In the genomic region with DNA sequence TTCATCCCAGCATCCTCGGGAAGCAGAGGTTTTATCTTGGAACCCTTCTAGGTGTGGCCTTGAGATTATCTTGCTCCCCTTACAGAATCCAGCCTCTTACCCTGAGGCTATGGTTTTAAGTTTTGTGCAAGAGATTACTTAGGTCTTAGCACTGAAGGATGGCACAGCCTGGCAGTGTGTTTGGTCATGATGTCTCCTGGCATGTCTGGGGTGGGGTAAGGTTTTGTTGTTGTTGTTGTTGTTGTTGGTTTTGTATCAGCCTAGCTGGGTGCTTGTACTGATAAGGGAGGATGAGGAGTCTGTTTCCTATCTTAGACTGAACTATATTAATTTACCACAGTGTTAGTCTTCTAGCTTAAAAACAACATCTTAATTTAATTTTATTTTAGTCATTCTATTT, we compare ENCODE assay signal across 26 mouse cellular contexts.
"Had no signal": no experiment of that assay in that cellular context is flagged by ENCODE, and none has a peak within 500 bp of the region (broad histone marks: within the 10 kb centered on the region; RNA-seq: fewer than 3 reads in every experiment).

No protein-coding gene starts in this region.

- H3K27me3 ChIP-seq: heart, embryonic 13.5 days; heart, embryonic 15.5 days; hindbrain, embryonic 12.5 days; intestine, embryonic 15.5 days; limb, embryonic 12.5 days had no signal

- H3K27ac ChIP-seq: gastrocnemius, adult 2 months; heart, adult 2 months; heart, embryonic 13.5 days; heart, embryonic 15.5 days; hindbrain, embryonic 10.5 days; hindbrain, embryonic 12.5 days; hindbrain, embryonic 14.5 days; intestine, embryonic 15.5 days; layer of hippocampus, adult 2 months; left cerebral cortex, adult 2 months; limb, embryonic 10.5 days; limb, embryonic 12.5 days had no signal

- H3K9me3 ChIP-seq: heart, embryonic 13.5 days; heart, embryonic 15.5 days; hindbrain, embryonic 10.5 days; hindbrain, embryonic 12.5 days; intestine, embryonic 15.5 days; limb, embryonic 10.5 days; limb, embryonic 12.5 days had no signal

- ATAC-seq: hindbrain, embryonic 16.5 days; inflammation-experienced regulatory T-cells, adult 6 months; intestine, embryonic 15.5 days; intestine, postnatal 0 days had no signal

- DNase-seq: gastrocnemius, adult 2 months; gastrocnemius, postnatal 10 days; gastrocnemius, postnatal 25 days; heart, adult 2 months; heart, postnatal 14 days; heart, postnatal 36 days; kidney, adult 18-20 months; kidney, adult 8-10 months; kidney, postnatal 10 days; kidney, postnatal 4 days; liver had no signal

- H3K9ac ChIP-seq: heart, embryonic 13.5 days; heart, embryonic 15.5 days; hindbrain, embryonic 12.5 days; hindbrain, embryonic 14.5 days; intestine, embryonic 15.5 days; limb, embryonic 12.5 days had no signal

- H3K4me2 ChIP-seq: heart, embryonic 11.5 days; heart, embryonic 13.5 days; heart, embryonic 15.5 days; hindbrain, embryonic 12.5 days; hindbrain, embryonic 14.5 days; intestine, embryonic 15.5 days; limb, embryonic 12.5 days; liver, embryonic 11.5 days had no signal

- H3K4me3 ChIP-seq: gastrocnemius, adult 2 months; heart, adult 2 months; heart, embryonic 13.5 days; heart, embryonic 15.5 days; hindbrain, embryonic 10.5 days; hindbrain, embryonic 12.5 days; intestine, embryonic 15.5 days; layer of hippocampus, adult 2 months; left cerebral cortex, adult 2 months; limb, embryonic 10.5 days; limb, embryonic 12.5 days had no signal

- H3K4me1 ChIP-seq: intestine, embryonic 15.5 days; limb, embryonic 10.5 days; limb, embryonic 12.5 days had no signal
